Mouse (Mus musculus) erythroblast, embryonic 14.5 days (primary cell): ENCODE data around the gene Nr1d1.
A peak's percentile ranks its signal among the peaks of the same experiment; 100 is the strongest.

Source experiments
- GATA1 ChIP-seq: IDR thresholded peaks from 2 replicates; pipeline ENCODE4 v1.6.1; 2012; ENCODE audit warnings: low read length, inconsistent platforms, mixed read lengths
- TAL1 ChIP-seq: IDR thresholded peaks from 3 replicates; pipeline ENCODE4 v1.6.1; 2012; ENCODE audit warnings: low read length, inconsistent platforms, mixed read lengths

DNA sequence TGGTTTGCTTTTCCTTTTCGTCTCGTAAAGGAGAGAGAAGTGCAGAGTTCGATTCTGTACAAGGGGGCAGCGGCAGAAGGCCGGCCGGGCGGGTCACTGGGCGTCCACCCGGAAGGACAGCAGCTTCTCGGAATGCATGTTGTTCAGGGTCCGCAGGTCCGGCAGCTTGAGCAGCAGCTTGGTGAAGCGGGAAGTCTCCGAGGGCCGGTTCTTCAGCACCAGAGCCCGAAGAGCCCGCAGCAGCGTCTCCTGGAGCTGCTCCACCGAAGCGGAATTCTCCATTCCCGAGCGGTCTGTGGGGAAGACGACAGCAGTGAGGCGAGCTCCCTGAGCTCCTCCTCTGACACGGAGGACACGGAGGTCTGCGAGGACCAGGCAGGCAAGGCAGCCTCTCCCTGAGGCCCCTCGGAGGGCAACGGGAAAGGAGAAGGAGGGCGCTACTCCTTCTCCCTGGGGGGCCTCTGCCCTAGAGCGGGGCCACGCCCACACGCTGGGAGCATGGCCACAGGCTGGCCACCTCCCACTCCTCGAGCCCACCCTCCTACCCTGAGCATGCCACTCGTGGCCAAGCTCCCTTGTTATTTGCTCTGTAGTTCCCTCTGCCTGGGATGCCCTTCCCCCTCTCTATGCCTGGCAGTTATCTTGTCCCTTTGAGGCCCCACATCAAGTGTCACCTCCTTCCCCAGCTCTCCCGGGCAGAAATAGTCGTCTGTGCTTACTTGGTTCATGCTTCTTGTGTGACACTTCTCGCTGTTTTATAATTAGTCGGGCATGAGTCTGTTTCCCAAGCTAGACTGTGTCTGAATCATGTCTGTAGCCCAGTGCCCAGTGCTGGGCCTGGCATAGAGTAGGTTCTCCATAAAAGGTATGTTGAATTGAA, 6.8 kb downstream of the Nr1d1 start:
- TF ChIP-seq GATA1 (peak; percentile 39; the same call in 1 of the 2 replicates), TAL1 (no peak)
